Mouse (Mus musculus) layer of hippocampus, postnatal 25 days (tissue): ENCODE measurements at regions not wholly inside any gene's neighbourhood (a gene's known extent, or its start where the extent isn't known, plus 50 kb on each side); places are given as distances from the start of the nearest gene placed in this dataset.
A peak's percentile ranks its signal among the peaks of the same experiment; 100 is the strongest.

Experiments used
- DNase-seq, 2 experiments: peaks; one replicate each; pipeline ENCODE4 v3.0.0; 2022; ENCODE audit warnings: mixed read lengths in 2 of 2, low spot score in 1 of 2; ENCODE audit errors: extremely low spot score in 1 of 2

DNA sequence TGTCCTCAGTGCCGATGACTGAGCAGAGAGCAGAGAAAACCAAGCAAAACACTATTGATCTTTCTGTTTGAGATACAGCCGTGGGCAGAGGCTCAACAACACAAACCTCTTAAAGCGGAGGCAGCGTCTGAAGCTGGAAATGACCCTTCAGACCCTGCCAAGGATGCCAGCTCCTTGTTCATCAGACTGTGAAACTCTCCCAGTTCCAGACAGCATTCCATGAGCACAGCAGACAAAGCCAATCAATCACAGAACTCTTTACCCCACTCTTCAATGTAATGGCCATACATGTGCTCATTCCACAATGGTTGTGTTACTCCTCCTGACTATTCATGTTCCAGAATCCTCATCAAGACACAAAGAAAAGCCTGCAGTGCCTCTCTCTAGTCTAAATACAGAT, 73.5 kb downstream of the Tmem114 start:
- no peak for DNase-seq

DNA sequence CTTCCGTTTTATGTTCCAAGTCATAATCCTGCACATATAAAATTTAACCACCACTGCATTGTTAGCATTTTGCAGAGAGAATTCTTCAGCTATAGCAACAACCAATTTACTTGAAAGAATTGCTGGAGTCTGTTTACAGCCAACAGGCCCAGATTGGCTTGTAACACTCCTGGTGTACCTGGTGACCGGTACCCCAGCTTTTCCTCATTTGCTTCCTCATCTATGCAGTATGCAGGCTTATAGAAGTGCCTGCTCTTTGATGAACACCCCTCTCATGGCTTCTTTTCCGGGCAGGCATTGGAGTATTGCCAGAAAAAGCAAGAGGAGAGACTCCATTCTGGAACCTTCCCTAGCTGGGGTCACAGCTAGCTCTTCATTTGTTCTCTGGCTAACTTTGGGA, 75.8 kb downstream of the Tmem114 start:
- DNase-seq, result no peak

DNA sequence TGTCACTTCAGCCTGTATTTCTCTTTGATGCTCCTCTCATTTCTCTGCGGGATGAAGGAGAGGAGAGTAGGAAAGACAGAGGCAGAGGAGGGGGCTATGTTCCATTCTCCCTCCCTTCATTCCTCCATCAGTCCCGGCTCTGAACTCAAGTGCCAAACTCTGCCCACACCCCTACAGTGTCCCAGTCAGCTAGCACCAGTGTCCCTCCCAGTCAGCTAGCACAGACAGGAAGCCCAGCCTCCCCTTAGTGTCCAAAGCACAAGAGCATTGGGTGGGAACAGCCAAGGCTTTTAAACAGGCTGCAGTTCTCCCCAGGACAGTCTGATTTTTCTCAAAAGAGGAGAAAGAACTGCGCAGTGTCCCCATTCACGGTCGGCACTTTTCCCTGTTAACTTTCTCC, 76.3 kb downstream of the Tmem114 start:
- DNase-seq, result no peak

DNA sequence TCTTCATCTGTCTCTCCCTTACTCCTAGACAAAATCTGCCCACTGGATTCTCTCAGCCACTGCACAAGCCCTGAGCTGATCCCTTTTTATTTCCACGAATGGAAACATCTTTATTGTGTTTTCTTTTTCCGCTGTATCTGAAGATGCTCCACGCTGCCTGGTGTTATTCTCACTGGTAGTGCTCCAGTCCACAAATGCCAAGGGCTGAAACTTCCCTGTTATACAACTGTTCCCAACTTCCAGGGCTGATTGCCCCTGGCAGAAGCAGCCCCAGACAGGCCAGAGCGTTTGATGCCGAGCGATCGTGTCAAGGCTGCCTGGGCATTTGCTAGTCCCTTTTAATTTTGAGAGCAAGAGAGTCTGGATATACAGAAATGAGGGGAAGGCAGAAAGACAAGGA, 79.7 kb downstream of the Tmem114 start:
- DNase-seq, result no peak

DNA sequence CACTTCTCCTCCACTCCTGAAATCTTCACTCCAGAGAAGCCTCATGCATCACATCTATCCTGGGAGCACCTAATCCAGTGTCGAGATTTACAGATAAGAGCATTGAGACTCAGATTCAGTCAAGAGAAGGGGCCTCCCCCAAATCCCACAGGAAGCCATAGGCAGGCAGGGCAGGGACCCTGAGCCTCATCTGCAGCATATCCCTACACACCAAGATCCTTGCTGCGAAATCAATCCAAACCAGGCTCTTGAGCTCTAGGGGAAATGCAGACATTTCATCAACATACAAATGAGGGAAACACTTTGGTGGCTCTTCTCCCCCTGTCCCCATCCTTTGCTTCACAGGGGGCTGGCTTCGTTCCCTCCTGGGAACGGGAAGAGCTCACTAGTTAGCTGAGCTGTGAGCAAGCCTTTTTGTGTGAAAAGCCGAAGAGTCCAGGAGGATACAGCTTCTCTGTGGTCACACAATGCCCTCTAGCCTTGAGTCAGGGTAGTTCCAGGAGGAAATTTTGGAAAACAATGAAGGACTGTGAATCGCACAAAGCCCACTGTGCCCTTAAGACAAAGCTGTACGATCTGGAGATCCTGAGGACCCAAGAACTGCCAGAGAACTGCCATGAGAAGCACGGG, 91.7 kb downstream of the Tmem114 start:
- DNase-seq, result peak; percentile 10 to 21

DNA sequence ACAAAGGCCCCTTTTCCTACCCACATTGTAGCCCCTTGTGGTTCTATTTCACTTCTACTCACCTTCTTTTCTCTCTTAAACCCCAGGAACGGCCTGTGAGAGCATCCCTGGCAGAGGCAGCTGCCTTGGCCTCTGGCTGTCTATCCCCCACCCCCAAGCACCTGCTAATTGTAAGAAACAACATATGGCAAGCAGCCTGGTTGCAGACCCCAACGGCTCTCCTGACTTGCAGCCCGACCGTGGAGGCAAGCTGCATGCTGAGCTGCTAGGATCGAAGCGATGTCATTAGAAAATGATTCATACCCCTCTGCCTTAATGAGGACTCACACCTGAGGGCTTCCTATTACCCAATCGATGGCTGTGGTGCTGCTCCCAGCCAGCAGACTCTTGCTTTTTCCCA, 112.9 kb downstream of the Tmem114 start:
- DNase-seq, result no peak

DNA sequence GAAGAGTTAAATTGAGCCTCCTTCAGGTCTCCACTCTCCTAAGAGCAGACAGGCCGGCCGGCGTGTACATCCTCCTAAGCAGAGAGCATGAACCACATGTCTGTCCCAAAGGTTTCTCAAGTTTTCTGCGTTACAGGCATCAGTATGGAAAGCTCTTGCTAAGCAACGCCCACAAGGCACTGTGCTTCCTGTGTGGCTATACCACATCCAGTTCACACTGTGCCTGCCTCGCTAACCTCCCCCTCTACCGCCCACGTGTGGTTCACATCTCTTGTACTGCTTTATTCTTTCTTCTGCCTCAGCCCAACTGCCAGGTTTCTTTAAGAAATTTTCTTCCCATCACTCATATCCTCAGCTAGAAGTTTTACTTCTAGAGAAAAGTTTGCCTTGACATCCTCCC, 118.5 kb downstream of the Tmem114 start:
- DNase-seq, result no peak
